ENCODE assay signal across 9 mouse cellular contexts in the genomic region with DNA sequence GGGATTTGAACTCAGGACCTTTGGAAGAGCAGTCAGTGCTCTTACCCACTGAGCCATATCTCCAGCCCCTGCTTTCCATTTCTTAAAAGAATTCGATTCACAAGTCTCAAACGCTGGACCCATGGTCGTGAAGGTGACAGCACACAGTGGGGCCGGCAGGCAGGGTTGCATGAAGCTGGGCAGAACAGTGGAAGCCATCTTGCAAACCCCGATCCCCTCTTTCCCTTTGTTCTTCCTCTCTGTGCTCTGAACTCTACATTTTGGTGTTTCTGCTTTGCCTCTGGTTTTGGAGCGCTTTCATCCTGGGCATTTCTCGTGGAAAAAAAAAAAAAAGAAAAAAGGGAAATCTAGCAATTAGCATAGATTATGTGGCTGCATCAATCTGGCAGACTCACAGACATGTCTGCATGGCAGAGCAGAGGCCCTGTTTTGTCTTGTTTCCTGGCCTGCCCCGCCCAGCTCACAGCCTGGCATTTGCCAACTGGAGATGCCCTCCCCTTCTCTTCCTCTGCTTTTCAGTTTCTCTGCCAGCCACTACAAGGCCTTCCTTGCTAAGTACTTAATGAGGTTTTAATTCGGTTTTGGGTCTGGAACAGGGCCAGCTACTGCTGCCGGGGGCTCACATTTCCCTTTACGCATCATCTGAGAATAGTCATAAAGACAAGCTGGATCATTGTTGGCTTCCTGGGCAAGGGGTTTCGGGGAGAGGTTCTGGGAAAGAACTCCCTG. TPM values are rescaled to one million over a fixed set of nuclear protein-coding genes. Genes with fewer than 3 reads are reported as not detected.
DNase-seq lines count a peak whose midpoint lies in the region; ATAC-seq and TF ChIP-seq lines count a peak whose summit lies in the region.
"Had no signal": no experiment of that assay in that cellular context is flagged by ENCODE, and none has a peak within 500 bp of the region (broad histone marks: within the 10 kb centered on the region; RNA-seq: fewer than 3 reads in every experiment).

No protein-coding gene starts in this region.

- WGBS in forebrain, embryonic 13.5 days, result 34% methylated on average over 12 of the region's 12 CpGs

- TF ChIP-seq POLR2A in myocyte (IDR thresholded peaks at IDR 0.05; ENCODE audit: insufficient read length, low read depth), result peak; percentile 24

- 0 out of 2 replicates have a peak overlapping the region, but pooled peaks have one; percentile 8 for H3K9ac ChIP-seq in forebrain, embryonic 13.5 days
- H3K9ac ChIP-seq: liver, embryonic 15.5 days had no signal

- H3K27me3 ChIP-seq in forebrain, embryonic 13.5 days, result no peaks in the 10 kb centered on the region
- H3K27me3 ChIP-seq in myocyte (ENCODE audit: control insufficient read depth, insufficient read depth, insufficient read length), result no peaks in the 10 kb centered on the region
- H3K27me3 ChIP-seq: liver, embryonic 15.5 days had no signal

- peaks cover 31% of the 10 kb centered on the region for H3K36me3 ChIP-seq in forebrain, embryonic 13.5 days (ENCODE audit: poor library complexity, severe bottlenecking)
- H3K36me3 ChIP-seq in myocyte (ENCODE audit: control insufficient read depth, insufficient read depth), result peaks cover 15% of the 10 kb centered on the region
- H3K36me3 ChIP-seq: liver, embryonic 15.5 days had no signal

- no peak overlapping the region for H3K4me3 ChIP-seq in forebrain, embryonic 13.5 days
- H3K4me3 ChIP-seq in myocyte, result no peak overlapping the region
- H3K4me3 ChIP-seq: liver, embryonic 15.5 days had no signal

- peak; percentile 94 for ATAC-seq in forebrain, embryonic 13.5 days

- intact Hi-C loops in left cerebral cortex, postnatal 14 days (cut with DNase I), result no loop called here

- peak; percentile 38 to 67 for DNase-seq in adrenal gland, adult (ENCODE audit: inconsistent age in 2 of 2, low spot score in 1 of 2)
- no peak for DNase-seq in adrenal gland, adult 8-10 months
- DNase-seq in left cerebral cortex, postnatal 14 days (ENCODE audit: low spot score in 2 of 2), result peak; percentile 22 to 53
- DNase-seq in left cerebral cortex, adult 18-20 months (ENCODE audit: low spot score in 2 of 2), result no peak
- no peak for DNase-seq in urinary bladder, postnatal 10 days (ENCODE audit: low spot score)
- no peak for DNase-seq in embryo, embryonic 11 days

- H3K9me3 ChIP-seq in forebrain, embryonic 13.5 days (replicated peaks), result no peaks in the 10 kb centered on the region
- H3K9me3 ChIP-seq: liver, embryonic 15.5 days had no signal

- peak overlapping the region; percentile 10; the same call in 1 of the 2 replicates for H3K4me2 ChIP-seq in forebrain, embryonic 13.5 days
- H3K4me2 ChIP-seq in myocyte (ENCODE audit: low read depth), result peak overlapping the region; percentile 25
- H3K4me2 ChIP-seq: liver, embryonic 15.5 days had no signal

- no peak overlapping the region for H3ac ChIP-seq in myocyte (ENCODE audit: control insufficient read depth, insufficient read length)

- H3K27ac ChIP-seq in forebrain, embryonic 13.5 days, result peak overlapping the region; percentile 92
- H3K27ac ChIP-seq: liver, embryonic 15.5 days had no signal

- H3K4me1 ChIP-seq in forebrain, embryonic 13.5 days, result peaks cover 55% of the 10 kb centered on the region
- H3K4me1 ChIP-seq: liver, embryonic 15.5 days had no signal

- peaks cover 78% of the 10 kb centered on the region for H3K79me2 ChIP-seq in myocyte (ENCODE audit: control insufficient read depth, insufficient read depth)

TF ChIP-seq in myocyte, 11 proteins besides CTCF, POLR2A, EP300 and RAD21:
- TF ChIP-seq E2F4 (IDR thresholded peaks at IDR 0.05; ENCODE audit: insufficient read depth), result no peak
- no peak for TF ChIP-seq CEBPB (IDR thresholded peaks at IDR 0.05; ENCODE audit: insufficient read depth, poor library complexity, severe bottlenecking)
- no peak for TF ChIP-seq TCF12 (IDR thresholded peaks at IDR 0.05; ENCODE audit: insufficient read depth, poor library complexity, severe bottlenecking)
- no peak for TF ChIP-seq SRF (IDR thresholded peaks at IDR 0.05; ENCODE audit: control insufficient read depth, insufficient read length, low read depth)
- no peak for TF ChIP-seq TCF3 (IDR thresholded peaks at IDR 0.05; ENCODE audit: insufficient read length, low read depth)
- no peak for TF ChIP-seq REST (IDR thresholded peaks at IDR 0.05; ENCODE audit: insufficient read depth, insufficient read length)
- no peak for TF ChIP-seq USF1 (IDR thresholded peaks at IDR 0.05; ENCODE audit: low read depth)
- TF ChIP-seq MYOD1 (IDR thresholded peaks at IDR 0.05; ENCODE audit: control insufficient read depth in 1 of 3, insufficient read length in 2 of 3, low read depth in 2 of 3), result peak in 1 of 3 experiments; percentile 22
- no peak for TF ChIP-seq MAX (IDR thresholded peaks at IDR 0.05; ENCODE audit: low read depth)
- no peak for TF ChIP-seq POLR2AphosphoS2 (IDR thresholded peaks at IDR 0.05; ENCODE audit: insufficient read length, low read depth)
- peak in 2 of 3 experiments; percentile 6 to 21 for TF ChIP-seq MYOG (IDR thresholded peaks at IDR 0.05; ENCODE audit: control insufficient read depth in 1 of 3, insufficient read depth in 1 of 3, insufficient read length in 2 of 3, low read depth in 2 of 3)

RNA-seq across cellular contexts. Expression of a gene that starts 57.5 kb away (rescaled TPM):
- total RNA-seq in adrenal gland, adult 8-10 months (2022), result 100 to 1,000 TPM in 2 of 4 experiments, 10 to 100 TPM in 2; 82.9 to 169 (median 120) TPM
- total RNA-seq in left cerebral cortex, postnatal 14 days (2021), result 100 to 1,000 TPM; 679 to 694 TPM
- 100 to 1,000 TPM; 597 to 612 TPM for total RNA-seq in left cerebral cortex, adult 18-20 months (2021)
- 1,694 and 1,735 TPM in 2 replicates for polyA plus RNA-seq in forebrain, embryonic 13.5 days (2015; fragmentation: Nextera tagmentation; extraction: Ambion mirVana)
- polyA plus RNA-seq in myocyte (2012; fragmentation: generic; extraction: Trizol), result 40.6 TPM

Comparison
In these comparisons a context has a peak if more than half of its experiments do, and no peak if none do; other contexts are left out.
1. DNase-seq: peak in adrenal gland, adult (2 of 2) and left cerebral cortex, postnatal 14 days (2 of 2); none in adrenal gland, adult 8-10 months (single experiment), left cerebral cortex, adult 18-20 months (0 of 2), urinary bladder, postnatal 10 days (single experiment) and embryo, embryonic 11 days (single experiment).